Mouse (Mus musculus) left cerebral cortex, postnatal 4 days (tissue): Measurements from ENCODE around the gene Gm9844. TPM values are rescaled to one million over a fixed set of nuclear protein-coding genes. Genes with fewer than 3 reads are reported as not detected.
"Not testable (repeated sequence)": the region's sequence is repeated elsewhere in the genome, so short reads cannot be mapped to it uniquely, and the experiment has no call there.

Experiments used
- DNase-seq: peaks from one replicate; pipeline ENCODE4 v3.0.0-alpha.2; 2022
- intact Hi-C: fragments of 180-260 bp; cut with DNase I; formaldehyde crosslinking; loops from one replicate; pipeline ENCODE4 v1.15.1; 2025
- total RNA-seq, 2 experiments: library from RNA; stranded (reverse); gene quantifications; 2 replicates each; pipeline ENCODE4 v1.2.3; 2021

Gene Gm9844
- 1 to 10 TPM; 3.1 to 7.4 TPM for total RNA-seq

DNA sequence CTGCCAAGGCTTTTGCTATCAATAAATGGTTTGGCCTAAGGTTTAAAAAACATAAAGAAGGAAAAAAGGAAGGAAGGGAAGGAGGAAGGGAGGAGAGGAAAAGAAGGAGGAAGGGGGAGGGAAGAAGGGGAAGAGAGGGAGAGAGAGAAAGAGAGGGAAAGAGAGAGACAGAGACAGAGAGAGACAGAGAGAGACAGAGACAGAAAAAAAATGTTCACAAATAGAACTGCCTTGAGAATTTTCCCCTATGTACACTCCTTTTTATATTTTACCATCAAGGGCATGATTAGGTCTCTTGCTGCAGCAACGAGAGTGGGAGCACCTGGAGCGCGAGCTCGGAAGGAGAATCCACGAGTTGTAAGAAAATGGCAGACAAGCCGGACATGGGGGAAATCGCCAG is at the start of gene Gm9844:
Gene Gm9844 (plus strand): TSS at position 301 of the 400 bp plus-strand sequence.
- no peak for DNase-seq
- intact Hi-C loops = no loop called here

DNA sequence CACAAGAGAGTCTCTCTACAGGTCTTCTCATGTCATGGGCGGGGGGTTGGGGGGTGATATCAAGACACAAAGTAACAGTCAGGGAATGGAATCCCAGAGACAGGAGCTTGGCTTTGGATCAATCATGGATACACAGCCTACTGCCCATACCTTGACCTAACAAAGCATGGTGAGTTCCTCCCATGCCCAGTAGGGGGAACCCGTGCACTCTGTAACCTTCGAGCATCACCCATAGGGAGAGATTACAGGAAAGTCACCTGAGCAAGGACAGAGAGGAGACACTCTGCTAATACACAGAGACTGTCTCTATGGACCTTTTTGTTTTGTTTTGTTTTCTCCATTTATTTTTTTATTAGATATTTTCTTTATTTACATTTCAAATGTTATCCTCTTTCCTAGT is 44.5 kb upstream of the Gm9844 start:
- intact Hi-C loops = no loop called here
- DNase-seq = peak; percentile 73

DNA sequence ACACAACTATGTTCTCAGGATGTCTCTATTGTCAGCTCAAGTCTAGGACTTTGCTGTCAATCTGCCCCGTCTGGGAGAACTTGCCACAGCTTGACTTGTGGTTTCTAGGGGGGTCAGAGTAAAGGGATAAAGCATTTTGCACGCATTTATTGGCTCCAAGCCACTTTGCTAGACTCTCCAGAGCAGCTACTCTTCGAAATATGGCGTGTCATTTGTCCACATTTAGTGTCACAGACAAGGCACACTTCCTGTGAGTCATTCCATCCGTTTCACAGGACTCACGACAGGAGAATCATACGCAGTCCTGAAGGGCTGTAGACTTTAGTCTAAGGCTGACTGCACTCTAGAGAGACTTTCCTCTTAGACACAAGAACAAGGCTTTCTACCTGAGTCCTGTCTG is 37.6 kb upstream of the Gm9844 start:
- intact Hi-C loops = no loop called here
- no peak for DNase-seq

DNA sequence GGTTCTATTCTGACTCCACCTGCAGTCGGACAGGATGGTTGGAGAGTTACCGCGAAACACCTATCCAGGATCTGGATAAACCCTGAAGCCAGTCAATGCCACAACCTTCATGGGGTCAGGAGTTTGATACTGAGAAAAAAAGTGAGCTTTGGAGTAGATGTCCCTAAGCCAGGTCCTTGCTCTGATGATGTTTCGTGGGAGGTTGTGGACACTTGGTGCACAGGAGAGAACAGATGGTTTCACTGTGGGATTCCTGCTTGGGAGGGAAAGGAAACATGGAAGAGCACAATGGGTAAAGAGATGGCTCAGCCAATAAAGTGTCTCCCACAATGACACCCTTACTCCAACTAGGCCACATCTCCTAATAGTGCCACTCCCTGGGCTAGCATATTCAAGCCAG is 34.8 kb upstream of the Gm9844 start:
- intact Hi-C loops = no loop called here
- no peak for DNase-seq

DNA sequence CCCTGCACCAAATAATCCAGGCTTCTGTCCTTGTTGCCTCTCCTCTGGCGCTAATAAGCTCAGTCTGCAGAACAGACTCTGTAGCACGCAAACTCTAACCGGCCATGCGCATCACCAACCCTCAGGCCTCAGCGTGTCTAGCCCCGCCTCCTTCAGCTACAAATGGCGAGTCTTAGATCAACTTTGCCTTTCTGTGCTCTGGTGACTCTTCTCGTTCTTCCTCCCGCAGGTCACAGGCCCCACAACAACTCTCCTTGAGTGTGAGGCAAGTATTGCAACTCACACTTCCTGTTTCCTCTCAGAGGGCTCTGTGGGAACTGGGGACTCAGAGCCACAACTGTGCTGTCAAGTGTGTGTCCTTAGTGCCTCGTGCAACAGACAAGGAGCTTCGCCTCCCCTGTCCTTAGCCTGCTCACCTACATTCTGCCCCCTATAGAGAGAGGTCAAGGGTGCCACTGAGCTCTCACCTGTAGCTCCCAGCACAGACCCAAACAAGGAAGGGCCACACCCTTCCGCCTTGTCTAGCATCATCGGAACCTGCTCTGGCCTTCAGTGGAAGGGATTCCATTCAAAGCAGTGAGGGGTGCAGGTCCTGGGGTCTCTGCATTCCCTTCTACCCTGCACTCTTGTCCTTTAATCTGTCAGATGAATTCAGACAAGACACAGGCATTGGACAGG is 23.1 kb upstream of the Gm9844 start:
- intact Hi-C loops, DNase-seq: not testable (repeated sequence)

DNA sequence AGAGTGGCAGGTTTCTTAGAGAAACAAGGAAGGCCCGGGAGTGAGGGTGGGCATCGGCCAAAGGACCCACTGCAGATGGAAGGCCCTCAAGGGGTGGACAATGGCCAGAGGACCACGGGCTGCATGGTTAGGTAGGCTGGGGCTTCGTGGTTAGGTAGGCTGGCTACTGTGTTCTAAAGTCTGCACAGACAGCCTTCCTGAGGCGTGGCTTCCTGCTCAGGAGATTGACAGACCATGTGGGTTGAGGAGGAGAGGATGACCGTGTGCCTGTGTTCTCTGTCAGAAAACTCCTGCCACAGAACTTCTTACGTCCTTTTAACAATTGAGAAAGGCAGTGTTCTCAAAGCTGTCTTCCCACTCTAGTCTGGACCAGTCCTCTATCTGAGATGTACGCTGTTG is 22.6 kb upstream of the Gm9844 start:
- DNase-seq = no peak
- intact Hi-C loops = no loop called here

DNA sequence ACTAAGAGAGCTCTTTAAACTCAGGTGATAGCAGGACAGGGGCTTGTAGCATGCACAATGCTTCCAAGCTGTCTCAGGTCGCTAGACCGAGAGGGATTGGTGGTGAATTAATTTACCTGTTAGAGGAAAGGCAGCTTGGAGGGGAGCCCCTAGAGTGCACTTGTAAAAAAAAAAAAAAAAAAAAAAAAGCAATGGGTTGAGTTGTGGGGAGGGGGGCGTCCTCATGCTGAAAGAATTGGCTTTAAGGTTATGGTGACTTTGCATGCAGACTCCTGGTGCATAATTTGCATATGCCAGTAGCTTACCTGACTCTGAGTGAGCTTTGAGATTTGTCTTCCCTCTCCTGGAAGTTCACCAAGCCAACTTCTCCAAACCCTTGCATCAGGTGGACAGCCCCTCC is 21.7 kb upstream of the Gm9844 start:
- DNase-seq = no peak
- intact Hi-C loops = no loop called here

DNA sequence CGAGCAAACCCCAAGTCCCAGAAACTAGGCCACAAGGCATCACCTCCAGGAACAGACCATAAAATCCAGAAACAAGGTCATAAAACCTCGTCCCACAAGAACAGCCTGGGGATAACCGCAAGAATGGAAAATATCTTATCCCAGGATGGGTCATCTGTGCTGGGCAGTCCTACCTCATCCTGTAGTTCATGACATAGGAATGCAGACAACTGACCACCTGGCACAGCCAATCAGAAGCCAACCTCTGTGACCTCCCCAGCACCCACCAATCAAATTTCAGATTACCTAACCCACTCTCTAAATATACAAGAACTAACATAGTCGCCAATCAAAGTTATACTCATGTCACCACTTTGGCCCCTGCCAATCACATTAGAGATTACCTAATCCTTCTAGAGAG is 21.0 kb upstream of the Gm9844 start:
- intact Hi-C loops = no loop called here
- no peak for DNase-seq

DNA sequence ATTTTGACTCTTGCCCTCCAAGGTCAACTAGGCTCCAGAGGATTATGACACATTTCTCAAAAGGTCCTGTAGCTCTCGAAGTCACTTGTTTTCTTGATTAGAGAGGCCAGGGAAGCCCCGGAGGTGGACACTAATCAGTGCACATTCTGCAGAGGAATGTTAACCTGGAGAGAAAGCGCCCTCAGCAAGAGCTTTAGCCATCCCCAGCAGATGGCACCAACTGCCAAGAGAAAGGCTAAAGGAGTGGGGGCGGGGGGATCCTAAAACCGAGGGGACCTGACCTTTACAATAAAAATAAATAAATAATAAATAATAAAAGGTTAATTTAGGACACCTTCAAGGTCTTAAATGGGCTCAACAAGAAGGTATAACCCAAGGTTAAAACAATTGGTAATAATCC is 17.9 kb upstream of the Gm9844 start:
- intact Hi-C loops = no loop called here
- DNase-seq = no peak

DNA sequence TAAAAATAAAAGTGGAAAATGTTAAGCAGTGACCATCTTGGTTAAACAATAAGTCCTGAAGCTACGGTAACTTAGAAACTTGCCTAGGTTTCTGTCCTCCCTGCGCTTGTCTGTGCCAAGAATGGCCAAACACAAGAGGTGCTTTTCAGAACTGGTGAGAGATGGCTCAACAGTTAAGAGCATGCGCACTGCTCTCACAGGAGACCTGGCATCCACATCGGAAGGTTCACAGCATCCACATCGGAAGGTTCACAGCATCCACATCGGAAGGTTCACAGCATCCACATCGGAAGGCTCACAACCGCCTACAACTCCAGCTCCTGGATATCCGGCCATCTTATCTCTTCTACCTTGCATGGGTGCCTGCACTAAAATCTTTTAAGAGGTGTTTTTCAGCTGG is 16.8 kb upstream of the Gm9844 start:
- DNase-seq = no peak
- intact Hi-C loops = no loop called here

DNA sequence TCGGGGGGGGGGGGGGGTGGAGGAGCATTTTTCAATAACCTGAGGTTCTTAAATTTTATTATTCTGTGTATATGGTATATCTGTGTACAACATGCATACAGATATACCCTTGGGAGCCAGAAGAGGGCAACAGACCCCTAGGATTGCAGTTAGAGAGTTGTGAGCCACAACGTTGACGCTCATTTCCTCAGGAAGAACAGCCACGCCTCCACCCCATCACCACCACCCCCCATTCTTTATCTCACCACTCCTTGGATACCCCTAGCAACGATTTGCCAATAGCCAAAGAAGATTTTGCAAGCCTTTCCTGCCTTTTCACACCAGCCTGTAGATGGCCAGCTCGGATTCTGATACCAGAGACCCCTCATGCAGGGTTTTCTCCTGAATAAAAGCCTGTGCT is 16.3 kb upstream of the Gm9844 start:
- intact Hi-C loops = no loop called here
- DNase-seq = no peak

DNA sequence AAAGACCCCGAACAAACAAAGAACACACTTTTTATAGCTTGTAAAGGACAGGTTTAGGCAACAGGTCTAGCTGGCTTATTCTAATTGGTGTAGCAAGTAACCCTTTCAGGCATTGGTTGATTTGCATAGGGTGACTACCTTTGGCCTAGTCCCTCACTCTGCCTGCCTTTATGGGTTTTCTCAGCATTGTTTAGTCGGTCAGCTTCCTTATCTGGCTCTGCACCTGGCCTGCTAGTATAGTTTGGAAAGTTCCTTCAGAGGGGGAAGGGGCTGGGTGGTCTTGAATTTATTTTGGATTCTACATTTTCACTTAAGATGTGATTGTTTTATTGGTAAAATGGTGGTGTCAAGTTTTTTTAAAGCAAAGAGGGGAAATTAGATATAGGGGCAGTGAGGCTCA is 15.4 kb upstream of the Gm9844 start:
- intact Hi-C loops = not testable (repeated sequence)

DNA sequence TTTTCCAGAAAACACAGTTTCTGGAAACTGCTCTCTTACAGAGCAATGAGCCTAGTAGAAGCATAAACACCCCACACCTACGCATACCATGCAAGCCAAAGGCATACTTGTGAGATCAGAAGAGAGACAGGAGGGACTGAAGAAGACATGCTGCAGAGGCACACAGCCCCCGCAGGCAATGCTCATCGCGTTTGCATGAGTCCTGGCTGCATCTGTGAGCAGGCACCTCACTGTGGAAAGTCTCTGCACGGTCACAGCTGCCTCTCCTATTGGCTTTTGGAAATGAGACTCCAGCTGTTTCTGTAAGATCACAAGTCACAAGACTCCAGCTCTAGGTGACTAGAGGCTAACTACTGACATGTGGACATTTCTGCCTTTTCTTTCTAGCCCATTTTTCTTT is 11.9 kb upstream of the Gm9844 start:
- no peak for DNase-seq
- intact Hi-C loops = no loop called here

More for the DNA sequence above, 15.4 kb upstream of the Gm9844 start:
- not testable (repeated sequence) for DNase-seq

DNA sequence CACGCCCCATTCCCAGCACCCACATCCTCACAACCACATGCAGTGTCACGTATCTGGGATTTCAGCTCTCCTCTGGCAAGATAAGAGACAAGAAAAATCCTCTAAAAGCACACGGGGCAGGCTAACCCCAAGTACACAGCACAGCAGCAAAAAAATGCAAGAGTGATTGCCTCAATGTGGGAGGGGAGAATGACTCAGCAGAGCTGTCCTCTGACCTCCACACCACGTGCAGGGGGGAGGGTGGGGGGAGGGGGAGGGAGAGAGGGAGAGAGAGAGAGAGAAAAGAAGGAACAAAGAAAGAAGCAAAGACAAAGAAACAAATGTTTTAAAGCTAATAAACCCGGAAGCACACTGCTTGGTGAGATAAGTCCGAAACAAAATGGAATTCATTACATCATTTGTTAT is 11.1 kb upstream of the Gm9844 start:
- intact Hi-C loops = no loop called here
- DNase-seq = no peak

DNA sequence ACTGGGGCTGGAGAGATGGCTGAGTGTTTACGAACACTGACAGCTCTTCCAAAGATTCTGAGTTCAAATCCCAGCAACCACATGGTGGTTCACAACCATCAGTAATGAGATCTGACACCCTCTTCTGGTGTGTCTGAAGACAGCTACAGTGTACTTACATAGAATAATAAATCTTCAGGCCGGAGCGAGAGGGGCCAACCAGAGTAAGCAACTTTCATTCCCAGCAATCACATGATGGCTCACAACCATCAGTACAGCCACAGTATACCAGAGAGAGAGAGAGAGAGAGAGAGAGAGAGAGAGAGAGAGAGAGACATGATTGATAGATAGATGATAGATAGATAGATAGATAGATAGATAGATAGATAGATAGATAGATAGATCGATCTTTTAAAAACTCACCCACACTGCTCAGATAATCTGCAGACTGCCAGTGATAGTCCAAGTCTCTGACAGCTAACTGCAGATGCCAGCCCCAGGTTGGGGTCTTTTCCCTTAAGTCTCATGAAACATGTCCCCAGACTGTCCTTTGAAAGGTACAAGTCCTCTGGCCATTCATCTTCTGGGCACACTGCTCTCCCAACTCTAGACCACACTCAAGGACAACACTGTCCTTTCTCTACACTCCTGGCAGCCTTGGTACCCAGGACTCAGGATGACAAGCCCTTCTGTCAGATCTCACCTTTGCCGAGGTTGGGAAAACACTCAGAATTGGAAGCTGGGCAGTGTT is 10.3 kb upstream of the Gm9844 start:
- no peak for DNase-seq
- intact Hi-C loops = no loop called here

DNA sequence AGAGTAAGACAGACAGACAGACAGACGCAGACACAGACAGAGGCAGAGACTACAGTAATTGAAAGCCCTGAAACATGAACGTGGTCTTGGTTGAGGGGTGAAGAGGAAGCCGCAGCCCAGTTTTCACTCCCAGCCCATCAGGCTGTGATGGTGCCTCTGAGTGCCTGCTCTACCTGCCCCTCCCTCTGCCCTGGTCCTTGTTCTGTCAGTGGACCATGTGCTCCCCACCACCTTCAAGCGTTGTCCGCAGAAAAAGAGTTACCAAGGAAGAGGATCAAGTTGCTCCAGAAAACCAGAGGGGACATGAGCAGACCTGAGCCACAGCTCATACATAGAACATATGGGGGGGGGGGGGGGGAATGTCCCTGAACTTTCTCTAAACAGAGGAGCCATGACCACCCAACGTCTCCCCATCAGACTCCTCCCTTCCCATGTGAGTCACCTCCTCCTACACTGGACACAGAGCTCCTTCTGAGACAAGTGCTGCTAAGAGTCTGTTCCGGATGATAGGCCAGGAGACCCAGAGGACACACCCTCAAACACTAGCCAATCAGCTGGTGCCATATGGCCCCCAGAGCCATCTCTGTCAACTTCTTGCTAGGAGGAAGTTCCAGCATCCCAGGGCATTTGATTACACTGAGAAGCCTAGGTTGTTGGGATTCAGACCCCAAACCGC is 9.3 kb upstream of the Gm9844 start:
- intact Hi-C loops = no loop called here
- DNase-seq = no peak

DNA sequence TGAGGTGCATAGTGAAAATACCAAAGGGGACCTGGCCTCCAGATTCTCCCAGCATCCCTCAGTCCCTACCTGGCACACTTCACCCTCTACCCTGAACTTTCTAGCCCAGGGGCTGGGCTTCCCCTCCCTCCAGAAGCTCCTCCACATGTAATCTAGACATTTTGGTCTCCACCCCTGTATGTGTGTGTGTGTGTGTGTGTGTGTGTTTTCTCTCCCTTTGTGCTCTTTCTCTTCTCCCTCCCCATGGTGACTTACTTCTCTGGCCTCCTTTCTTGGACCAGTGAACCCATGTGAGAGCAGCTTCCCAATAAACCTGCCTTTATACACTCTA is 8.8 kb upstream of the Gm9844 start:
- DNase-seq = no peak
- intact Hi-C loops = no loop called here

DNA sequence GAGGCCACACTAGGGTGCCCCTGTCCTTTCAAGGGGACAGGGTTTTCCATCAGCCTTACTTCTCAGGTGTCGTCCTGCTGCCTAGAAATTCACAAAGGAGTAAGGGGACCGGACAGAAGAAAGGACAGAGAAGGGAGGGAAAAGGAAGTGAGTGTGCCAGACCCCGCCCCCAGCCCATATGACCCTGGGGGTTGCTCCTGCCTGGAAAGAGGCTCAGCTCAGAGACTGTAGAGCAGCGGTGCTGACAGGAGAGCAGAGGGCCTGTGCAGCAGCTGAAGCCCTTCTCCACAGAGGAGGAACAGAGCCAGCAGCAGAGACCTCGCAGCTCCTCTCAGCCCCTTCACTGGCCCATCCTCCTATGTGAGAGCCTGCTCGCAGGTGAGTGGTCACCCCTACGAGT is 8.3 kb upstream of the Gm9844 start:
- intact Hi-C loops = no loop called here
- DNase-seq = no peak

DNA sequence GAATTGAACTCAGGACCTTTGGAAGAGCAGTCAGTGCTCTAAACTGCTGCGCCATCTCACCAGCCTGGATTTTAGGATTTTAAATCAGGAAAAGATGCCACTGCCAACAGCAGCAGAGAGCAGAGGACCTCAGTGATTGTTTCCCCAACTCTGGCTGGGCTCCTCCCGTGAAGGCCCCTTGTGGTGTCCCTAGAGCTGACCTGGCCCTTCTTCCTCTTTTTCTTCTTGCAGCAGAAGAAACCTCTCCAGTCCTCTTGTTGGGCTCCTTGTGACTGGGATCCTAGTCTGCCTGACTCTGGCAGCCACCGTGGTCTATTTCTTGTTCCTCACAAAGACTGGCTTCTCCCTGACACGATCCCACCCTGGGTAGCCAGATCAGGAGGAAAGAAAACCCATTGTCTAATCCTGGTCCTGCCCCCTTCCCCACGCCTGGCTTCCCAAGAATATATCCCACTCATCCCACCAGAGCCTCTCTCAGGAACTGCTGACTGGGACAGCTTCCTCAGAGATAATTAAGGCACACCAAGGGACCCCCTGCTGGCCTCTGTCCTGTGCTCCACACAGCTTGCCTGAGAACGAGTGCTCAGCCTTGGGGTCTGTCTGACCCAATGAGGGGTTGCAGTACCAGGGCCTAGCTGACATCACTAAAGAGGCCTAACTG is 5.4 kb upstream of the Gm9844 start:
- intact Hi-C loops = no loop called here
- no peak for DNase-seq

DNA sequence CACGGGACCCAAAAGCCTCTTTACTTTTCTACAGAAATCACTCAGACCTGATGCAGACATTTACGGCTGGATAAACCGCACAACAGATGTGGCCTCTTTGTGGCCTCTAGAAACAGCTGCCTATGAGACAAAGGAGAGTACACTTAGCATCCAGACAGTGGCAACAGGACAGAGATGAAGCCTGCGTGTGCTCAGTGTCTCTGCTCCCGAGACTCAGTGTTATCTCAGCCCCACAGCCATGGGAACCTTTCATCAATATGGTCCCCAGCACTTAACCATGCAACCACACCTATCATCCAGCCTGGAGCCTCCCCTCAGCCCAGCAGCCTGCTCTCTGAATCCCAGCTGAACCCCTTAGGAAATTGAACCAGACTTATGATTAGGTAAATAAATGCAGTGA is 2.8 kb upstream of the Gm9844 start:
- intact Hi-C loops = no loop called here
- no peak for DNase-seq

DNA sequence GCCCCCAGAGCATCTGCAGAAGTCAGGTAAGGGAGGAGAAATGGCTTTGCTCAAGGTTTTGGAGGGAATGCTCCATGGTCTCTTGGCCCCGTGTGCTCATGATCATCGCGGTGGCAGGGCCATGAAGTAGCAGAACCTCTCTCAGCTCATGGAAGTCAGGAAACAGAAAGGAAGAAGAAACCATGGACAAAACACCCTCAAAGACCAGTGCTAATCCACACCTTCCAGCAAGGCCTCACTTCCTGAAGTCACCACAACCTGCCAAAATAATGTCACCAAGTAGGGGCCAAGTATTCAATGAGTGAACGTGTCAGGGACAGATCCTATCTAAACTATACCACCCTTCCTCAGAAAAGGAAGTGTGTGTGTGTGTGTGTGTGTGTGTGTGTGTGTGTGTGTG is 840 bp downstream of the Gm9844 start:
- intact Hi-C loops = no loop called here
- DNase-seq = no peak

DNA sequence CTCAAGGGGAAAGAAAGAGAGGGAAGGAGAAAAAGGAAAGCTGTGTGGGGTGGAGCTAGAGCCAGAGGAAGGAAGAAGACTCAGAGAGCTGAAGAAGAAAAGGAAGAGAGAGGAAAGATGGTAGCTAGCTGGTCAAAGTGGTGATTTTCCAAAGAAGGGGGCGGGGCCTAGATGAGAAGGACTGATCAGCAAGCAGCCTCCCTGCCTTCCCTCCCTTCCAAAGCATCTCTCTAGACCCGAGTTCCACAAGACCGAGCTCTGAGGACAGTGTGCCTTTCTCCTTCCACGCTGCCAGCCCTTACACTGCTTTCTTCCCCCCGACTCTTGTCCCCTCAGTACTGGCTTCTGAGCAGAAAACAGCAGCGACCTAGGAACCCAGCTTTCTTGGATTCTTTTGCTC is 2.1 kb downstream of the Gm9844 start:
- intact Hi-C loops = no loop called here

More for the DNA sequence above, 2.1 kb downstream of the Gm9844 start:
- no peak for DNase-seq
